Mouse (Mus musculus) intestine, embryonic 16.5 days (tissue): ENCODE results near the gene Irf4. TPM values are rescaled to one million over a fixed set of nuclear protein-coding genes. Genes with fewer than 3 reads are reported as not detected.

Source experiments
- ATAC-seq: fragments of 200-750 bp; cut with Nextera tagmentation; 2 replicates; pipeline ENCODE4 v1.8.0; 2017; ENCODE audit warnings: moderate TSS enrichment, moderate library complexity
- H3K27ac ChIP-seq: fragments of 300-500 bp; sonication (generic); 2 replicates; pipeline ENCODE4 v1.5.1; 2014; ENCODE audit warnings: mild to moderate bottlenecking, low read length
- H3K27me3 ChIP-seq: fragments of 300-500 bp; sonication (generic); replicated peaks from 2 replicates; pipeline ENCODE4 v1.6.1; 2014; ENCODE audit warnings: low read length, control low read depth, mixed read lengths; ENCODE audit not compliant: control insufficient read depth, insufficient read depth
- H3K36me3 ChIP-seq: fragments of 300-500 bp; sonication (generic); 2 replicates; pipeline ENCODE4 v1.6.1; 2014; ENCODE audit warnings: low read length, control low read depth; ENCODE audit not compliant: control insufficient read depth, insufficient read depth
- H3K4me1 ChIP-seq: fragments of 300-500 bp; sonication (generic); 2 replicates; pipeline ENCODE4 v1.6.1; 2014; ENCODE audit warnings: low read length, control low read depth, mixed read lengths; ENCODE audit not compliant: control insufficient read depth, insufficient read depth
- H3K4me2 ChIP-seq: fragments of 300-500 bp; sonication (generic); 2 replicates; pipeline ENCODE4 v1.6.1; 2014; ENCODE audit warnings: low read depth, low read length, control low read depth
- H3K4me3 ChIP-seq: fragments of 300-500 bp; sonication (generic); 2 replicates; pipeline ENCODE4 v1.5.1; 2014; ENCODE audit warnings: mild to moderate bottlenecking, low read length
- H3K9ac ChIP-seq: fragments of 300-500 bp; sonication (generic); 2 replicates; pipeline ENCODE4 v1.6.1; 2014; ENCODE audit warnings: low read depth, low read length
- H3K9me3 ChIP-seq: fragments of 300-500 bp; sonication (generic); 2 replicates; pipeline ENCODE4 v1.6.1; 2016; ENCODE audit warnings: low read length, control low read depth; ENCODE audit not compliant: control insufficient read depth
- WGBS: fragments of 180-500 bp; shearing (Covaris S2); extraction: QIAGEN DNeasy Blood & Tissue Kit; methylation state at CpG from one replicate; pipeline ENCODE4 v1.1.7; 2014; 5-methylcytosine and 5-hydroxymethylcytosine counted together
- polyA plus RNA-seq: library from polyadenylated mRNA; unstranded; fragments of >200 nt; fragmentation: Nextera tagmentation; extraction: Ambion mirVana; gene quantifications from 2 replicates; pipeline ENCODE4 v1.2.1, GENCODE M21; 2015

The Irf4 gene
- 0.06 and 0.09 TPM in 2 replicates for polyA plus RNA-seq

DNA sequence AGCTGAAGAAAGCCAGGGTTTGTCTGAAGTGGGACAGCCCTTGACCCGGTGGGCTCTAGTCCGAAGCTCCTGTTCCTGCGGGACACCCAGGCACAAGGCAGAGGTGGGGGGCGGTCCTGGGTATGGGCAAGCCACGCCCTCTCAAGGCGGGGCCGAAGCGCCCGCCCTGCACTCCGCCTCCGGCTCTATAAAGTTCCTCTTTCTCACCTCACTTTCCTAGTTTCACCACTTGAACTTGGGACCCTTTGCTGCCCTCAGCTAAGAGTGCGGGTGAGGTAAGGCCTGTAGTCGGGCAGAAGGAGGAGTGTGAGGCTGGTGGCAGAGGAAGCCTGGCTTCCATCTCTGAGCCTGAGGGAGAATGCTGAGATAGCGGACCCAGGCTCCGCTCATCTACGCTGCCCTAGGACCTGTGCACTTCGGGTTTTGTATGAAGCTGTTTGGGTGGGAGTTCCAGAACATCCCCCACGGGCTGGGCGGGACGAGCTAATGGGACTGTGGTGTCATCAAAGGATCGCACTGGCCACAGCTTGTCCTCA lies at the start of gene Irf4:
TSS of gene Irf4 (plus strand) at position 206 of the 536 bp plus-strand sequence.
- H3K27me3 ChIP-seq: peaks cover 38% of the 10 kb centered on the region
- no peaks in the 10 kb centered on the region for H3K9me3 ChIP-seq
- peak within 1 kb of the TSS; percentile 84 for H3K4me2 ChIP-seq
- H3K36me3 ChIP-seq: no peaks in the 10 kb centered on the region
- peaks cover 14% of the 10 kb centered on the region for H3K4me1 ChIP-seq
- WGBS: under 1% methylated on average over 21 of the region's 21 CpGs
- no peak within 1 kb of the TSS for H3K27ac ChIP-seq
- peak within 1 kb of the TSS; percentile 49 for H3K4me3 ChIP-seq
- H3K9ac ChIP-seq: 0 out of 2 replicates have a peak within 1 kb of the TSS, but pooled peaks have one; percentile 5
- ATAC-seq: peak; percentile 92

- Histone ChIP-seq H3K4me1 (no peaks in the 10 kb centered on the region), H3K27ac (no peak overlapping the region), H3K27me3 (no peaks in the 10 kb centered on the region), H3K9me3 (no peaks in the 10 kb centered on the region), H3K9ac (no peak overlapping the region), H3K4me2 (no peak overlapping the region), H3K36me3 (no peaks in the 10 kb centered on the region), H3K4me3 (no peak overlapping the region)
- no peak for ATAC-seq
- 97% methylated on average over 5 of the region's 5 CpGs for WGBS
These were observed 46.3 kb upstream of the Irf4 start for GRCm38 (mm10) chr13:30702695-30703094.

DNA sequence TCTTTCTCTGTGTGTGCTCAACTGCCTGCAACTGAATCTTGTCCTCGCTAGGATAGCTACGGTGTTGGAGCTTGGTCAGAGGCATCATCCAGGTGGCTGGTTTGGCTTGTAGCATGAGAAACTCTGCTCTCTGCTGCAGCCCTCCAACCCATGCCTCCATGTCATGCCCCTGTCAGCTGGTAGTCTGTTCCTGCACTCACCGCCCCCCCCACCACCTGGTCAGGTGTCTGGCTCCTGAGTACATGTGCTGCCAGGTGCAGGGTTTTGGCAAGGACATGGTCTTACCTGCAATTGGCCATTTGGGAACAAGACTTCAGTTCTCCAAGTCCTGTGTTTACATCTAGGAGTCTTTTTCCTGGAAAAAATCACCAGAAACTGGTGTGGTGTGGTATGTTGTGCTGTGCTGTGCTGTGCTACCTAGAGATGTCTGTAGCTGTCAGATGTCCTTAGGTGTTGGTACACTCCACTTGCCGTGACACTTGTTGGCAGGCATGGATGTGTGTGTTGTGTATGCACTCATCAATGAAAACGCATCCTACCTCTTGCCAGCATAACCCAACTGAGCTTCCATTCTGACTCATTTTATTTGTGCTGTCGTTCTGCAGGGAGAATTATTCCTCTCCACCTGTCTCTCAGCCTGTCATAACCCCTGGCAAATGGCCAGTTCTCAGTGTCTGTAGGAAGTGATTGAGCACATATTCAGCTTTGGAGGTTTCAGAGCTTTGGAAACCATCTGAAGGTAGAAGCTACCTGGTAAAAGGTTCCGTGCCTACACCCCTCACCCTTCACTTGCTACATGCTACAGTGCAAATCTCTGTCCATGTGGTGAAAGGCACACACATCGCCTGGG lies 44.6 kb upstream of the Irf4 start:
- Histone ChIP-seq H3K27ac (no peak overlapping the region), H3K4me2 (no peak overlapping the region), H3K36me3 (no peaks in the 10 kb centered on the region), H3K27me3 (no peaks in the 10 kb centered on the region), H3K4me3 (no peak overlapping the region), H3K9ac (no peak overlapping the region), H3K4me1 (no peaks in the 10 kb centered on the region), H3K9me3 (no peaks in the 10 kb centered on the region)
- no peak for ATAC-seq
- 85% methylated on average over 8 of the region's 8 CpGs for WGBS

- WGBS: 95% methylated on average over 2 of the region's 2 CpGs
- H3K27me3 ChIP-seq: no peaks in the 10 kb centered on the region
- H3K4me2 ChIP-seq: no peak overlapping the region
- H3K4me3 ChIP-seq: no peak overlapping the region
- ATAC-seq: no peak
- H3K36me3 ChIP-seq: no peaks in the 10 kb centered on the region
- no peaks in the 10 kb centered on the region for H3K9me3 ChIP-seq
- no peak overlapping the region for H3K9ac ChIP-seq
- H3K4me1 ChIP-seq: no peaks in the 10 kb centered on the region
- no peak overlapping the region for H3K27ac ChIP-seq
These were observed 38.0 kb upstream of the Irf4 start for GRCm38 (mm10) chr13:30711066-30711465.

DNA sequence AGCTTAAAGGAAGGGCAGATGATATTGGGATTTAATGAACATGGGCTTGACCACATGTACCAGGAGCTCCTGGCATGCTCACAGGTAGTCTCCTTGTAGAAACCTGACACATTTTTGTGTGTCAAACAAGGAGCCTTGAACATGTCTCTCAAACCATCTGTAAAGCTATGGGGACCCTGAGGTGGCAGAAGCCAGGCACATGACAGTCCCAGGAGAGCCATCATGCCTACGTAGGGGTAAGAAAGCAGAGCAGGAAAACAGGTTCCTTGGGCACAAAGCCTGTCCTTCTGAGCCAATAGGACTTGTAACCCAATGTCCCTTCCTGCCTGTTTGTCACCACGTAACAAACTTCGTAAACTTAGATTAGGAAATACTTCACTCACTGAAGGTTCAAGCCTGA lies 37.3 kb upstream of the Irf4 start:
- H3K27ac ChIP-seq: no peak overlapping the region
- WGBS: 97% methylated on average over 3 of the region's 3 CpGs
- ATAC-seq: no peak

GRCm38 (mm10) chr13:30712280-30712679 lies 36.7 kb upstream of the Irf4 start:
- no peaks in the 10 kb centered on the region for H3K27me3 ChIP-seq
- no peak overlapping the region for H3K9ac ChIP-seq
- no peaks in the 10 kb centered on the region for H3K36me3 ChIP-seq
- no peaks in the 10 kb centered on the region for H3K4me1 ChIP-seq
- no peak overlapping the region for H3K4me2 ChIP-seq
- ATAC-seq: no peak
- H3K4me3 ChIP-seq: no peak overlapping the region
- no peaks in the 10 kb centered on the region for H3K9me3 ChIP-seq
- WGBS: 75% methylated on average over 6 of the region's 6 CpGs
- no peak overlapping the region for H3K27ac ChIP-seq

More for the DNA sequence above, 37.3 kb upstream of the Irf4 start:
- no peaks in the 10 kb centered on the region for H3K36me3 ChIP-seq
- H3K4me3 ChIP-seq: no peak overlapping the region
- H3K27me3 ChIP-seq: no peaks in the 10 kb centered on the region
- no peaks in the 10 kb centered on the region for H3K4me1 ChIP-seq
- no peaks in the 10 kb centered on the region for H3K9me3 ChIP-seq
- H3K9ac ChIP-seq: no peak overlapping the region
- no peak overlapping the region for H3K4me2 ChIP-seq

DNA sequence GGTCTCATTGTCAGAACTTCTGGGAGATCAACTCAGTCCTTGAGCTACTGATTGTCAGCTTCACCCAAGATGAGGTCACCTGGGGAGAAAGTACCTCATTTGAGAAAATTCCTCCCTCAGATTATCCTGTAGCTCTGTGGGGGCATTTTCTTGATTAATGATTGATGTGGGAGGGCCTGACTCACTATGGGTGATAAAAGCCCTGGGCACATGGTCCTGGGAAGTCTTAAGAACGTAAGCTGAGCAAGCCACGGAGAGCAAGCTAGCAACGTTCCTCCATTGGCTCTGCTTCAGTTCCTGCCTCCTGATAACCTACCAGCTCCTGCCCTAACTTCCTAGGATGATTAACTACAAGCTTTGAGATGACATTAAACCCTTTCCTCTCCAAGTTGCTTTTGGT lies 35.4 kb upstream of the Irf4 start:
- H3K4me3 ChIP-seq: no peak overlapping the region
- H3K9me3 ChIP-seq: no peaks in the 10 kb centered on the region
- no peak overlapping the region for H3K27ac ChIP-seq
- no peak for ATAC-seq
- no peaks in the 10 kb centered on the region for H3K27me3 ChIP-seq
- no peak overlapping the region for H3K9ac ChIP-seq
- no peaks in the 10 kb centered on the region for H3K36me3 ChIP-seq
- no peaks in the 10 kb centered on the region for H3K4me1 ChIP-seq
- WGBS: 56% methylated on average over 3 of the region's 3 CpGs
- H3K4me2 ChIP-seq: no peak overlapping the region

DNA sequence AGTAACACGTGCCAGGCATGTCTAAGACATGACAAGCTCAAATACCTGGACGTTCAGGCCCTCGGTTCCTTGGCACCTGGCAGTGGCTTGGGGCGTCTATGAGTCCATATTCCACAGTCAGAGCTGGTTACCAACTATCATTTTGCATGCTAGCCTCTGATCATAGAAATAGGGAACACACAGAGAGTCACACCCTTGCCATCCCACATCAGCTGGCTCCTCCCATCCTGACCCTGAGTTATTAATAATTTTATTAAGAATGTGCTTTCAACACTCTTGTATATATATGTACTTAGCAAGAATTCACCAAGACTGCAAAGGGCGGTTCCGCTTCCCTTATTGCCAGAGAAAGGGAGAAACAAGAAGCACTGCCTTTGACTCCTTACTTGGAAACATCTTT lies 34.5 kb upstream of the Irf4 start:
- H3K4me1 ChIP-seq: no peaks in the 10 kb centered on the region
- no peak for ATAC-seq
- no peaks in the 10 kb centered on the region for H3K27me3 ChIP-seq
- H3K4me3 ChIP-seq: no peak overlapping the region
- H3K27ac ChIP-seq: no peak overlapping the region
- no peaks in the 10 kb centered on the region for H3K36me3 ChIP-seq
- 75% methylated on average over 6 of the region's 6 CpGs for WGBS
- no peak overlapping the region for H3K4me2 ChIP-seq
- no peaks in the 10 kb centered on the region for H3K9me3 ChIP-seq
- H3K9ac ChIP-seq: no peak overlapping the region

- no peaks in the 10 kb centered on the region for H3K9me3 ChIP-seq
- ATAC-seq: no peak
- no peaks in the 10 kb centered on the region for H3K27me3 ChIP-seq
- H3K36me3 ChIP-seq: no peaks in the 10 kb centered on the region
- H3K27ac ChIP-seq: no peak overlapping the region
- no peak overlapping the region for H3K4me3 ChIP-seq
- no peak overlapping the region for H3K9ac ChIP-seq
- H3K4me1 ChIP-seq: no peaks in the 10 kb centered on the region
- no peak overlapping the region for H3K4me2 ChIP-seq
- 86% methylated on average over 7 of the region's 7 CpGs for WGBS
These were observed 34.0 kb upstream of the Irf4 start for GRCm38 (mm10) chr13:30715060-30715459.
